Mouse (Mus musculus) G1E (cell line): Measurements from ENCODE around the gene Fkbp5.

Source experiments
- CTCF ChIP-seq: IDR thresholded peaks from 2 replicates; pipeline ENCODE4 v1.5.1; 2012; ENCODE audit warnings: low read depth, low read length, inconsistent platforms, mixed read lengths
- GATA2 ChIP-seq: IDR thresholded peaks from 2 replicates; pipeline ENCODE4 v1.6.1; 2012; ENCODE audit warnings: low read depth, low read length, inconsistent platforms, borderline replicate concordance

DNA sequence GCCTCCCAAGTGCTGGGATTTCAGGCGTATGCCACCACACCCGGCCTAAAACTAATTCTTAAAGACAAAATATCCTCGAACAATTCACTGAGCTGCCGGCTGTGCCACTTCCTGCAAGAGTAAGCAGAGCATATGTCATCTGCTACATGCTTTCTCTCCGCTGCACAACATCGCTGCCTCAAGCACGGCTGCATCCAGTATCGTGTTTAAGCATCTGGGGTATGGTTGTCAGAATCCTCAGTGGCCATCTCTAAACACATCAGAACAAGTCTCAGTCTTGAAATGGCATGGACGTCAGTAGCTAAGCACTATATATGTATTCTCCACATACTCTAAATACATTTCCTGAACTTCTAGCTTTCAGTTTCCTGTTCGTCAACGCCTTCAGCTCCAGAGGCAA, 49.6 kb downstream of the Fkbp5 start:
- TF ChIP-seq GATA2 = no peak
- TF ChIP-seq CTCF = no peak
